Mouse (Mus musculus) limb, embryonic 10.5 days (tissue): ENCODE results near the gene Baz2b. TPM values are rescaled to one million over a fixed set of nuclear protein-coding genes. Genes with fewer than 3 reads are reported as not detected.

Source experiments
- DNase-seq: peaks from one replicate; pipeline ENCODE4 v3.0.0-alpha.2; 2017; ENCODE audit warnings: low spot score
- H3K27ac ChIP-seq: fragments of 300-500 bp; sonication (generic); 2 replicates; pipeline ENCODE4 v1.5.1; 2016; ENCODE audit warnings: mild to moderate bottlenecking
- H3K27me3 ChIP-seq: fragments of 300-500 bp; sonication (generic); 2 replicates; pipeline ENCODE4 v1.6.1; 2016; ENCODE audit warnings: low read depth, mild to moderate bottlenecking; ENCODE audit not compliant: poor library complexity, severe bottlenecking
- H3K36me3 ChIP-seq: fragments of 300-500 bp; sonication (generic); 2 replicates; pipeline ENCODE4 v1.6.1; 2016; ENCODE audit warnings: mild to moderate bottlenecking, moderate library complexity
- H3K4me1 ChIP-seq: fragments of 300-500 bp; sonication (generic); 2 replicates; pipeline ENCODE4 v1.6.1; 2016
- H3K4me3 ChIP-seq: fragments of 300-500 bp; sonication (generic); 2 replicates; pipeline ENCODE4 v1.5.1; 2016; ENCODE audit warnings: mild to moderate bottlenecking, moderate library complexity
- H3K9me3 ChIP-seq: fragments of 300-500 bp; sonication (generic); replicated peaks from 2 replicates; pipeline ENCODE4 v1.6.1; 2016; ENCODE audit warnings: mild to moderate bottlenecking
- WGBS: fragments of 180-500 bp; shearing (Covaris S2); methylation state at CpG from one replicate; pipeline ENCODE4 v1.1.7; 2016; 5-methylcytosine and 5-hydroxymethylcytosine counted together
- polyA plus RNA-seq: library from polyadenylated mRNA; unstranded; fragments of >200 nt; fragmentation: Nextera tagmentation; extraction: Ambion mirVana; gene quantifications from 2 replicates; pipeline ENCODE4 v1.2.1, GENCODE M21; 2016

Baz2b gene
- polyA plus RNA-seq, 1 experiment from 2014 or later, result 58.8 TPM

DNA sequence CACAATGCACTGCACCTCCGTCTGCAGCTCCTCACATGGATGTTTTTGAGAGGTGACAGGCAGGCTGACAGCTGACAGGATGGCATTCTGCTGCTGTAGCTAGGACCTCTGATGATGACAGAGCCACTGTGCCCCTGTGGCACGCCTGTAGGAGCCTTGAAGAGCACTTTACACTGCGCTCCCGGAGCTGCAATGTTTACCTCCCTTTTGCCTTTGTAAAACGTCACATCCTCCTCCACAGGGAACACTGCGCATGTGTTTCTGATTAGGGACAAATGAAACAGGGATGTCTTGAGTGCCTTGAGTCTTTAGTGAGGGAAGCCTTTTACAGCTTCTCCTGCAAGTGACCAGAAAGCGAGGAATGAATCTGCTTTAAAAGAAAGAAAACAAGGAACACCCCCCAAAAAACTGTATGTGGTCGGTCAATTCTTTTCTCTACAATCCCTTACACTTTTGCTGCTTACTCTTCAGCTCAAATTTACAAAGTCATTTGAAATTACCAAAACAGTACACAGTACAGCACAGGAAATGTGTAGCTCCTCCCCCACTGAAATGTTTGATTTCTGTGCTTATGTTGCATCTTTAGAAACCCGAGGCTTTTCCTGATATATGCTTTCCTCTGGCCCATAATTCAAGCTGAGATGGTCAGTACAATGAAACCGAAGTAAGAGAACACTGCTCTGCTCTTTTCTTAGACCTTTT lies 217.0 kb downstream of the Baz2b start:
- DNase-seq, result peak; percentile 71
- H3K9me3 ChIP-seq, result no peaks in the 10 kb centered on the region
- peak overlapping the region; percentile 85 for H3K27ac ChIP-seq
- 25% methylated on average over 10 of the region's 10 CpGs for WGBS
- no peaks in the 10 kb centered on the region for H3K36me3 ChIP-seq
- peak overlapping the region; percentile 38 for H3K4me3 ChIP-seq
- H3K27me3 ChIP-seq, result no peaks in the 10 kb centered on the region
- peaks cover 40% of the 10 kb centered on the region for H3K4me1 ChIP-seq

DNA sequence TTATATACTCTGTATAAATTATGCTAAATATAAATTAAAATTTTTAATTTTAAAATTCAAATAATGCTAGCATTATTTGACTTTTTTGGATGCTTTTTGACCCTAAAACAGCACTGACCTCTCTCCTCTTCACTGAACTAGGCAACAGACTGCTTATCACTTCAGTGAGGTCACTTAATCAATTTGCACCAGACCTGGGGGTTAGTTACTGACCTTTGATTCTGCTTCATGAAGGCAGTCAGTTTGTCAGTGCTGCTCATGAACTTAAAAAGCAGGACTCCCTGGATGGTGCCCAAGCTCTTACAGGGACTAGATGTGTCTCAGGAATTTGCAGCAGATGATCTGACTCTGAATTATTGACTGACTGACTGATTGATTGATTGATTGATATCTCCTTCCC lies 217.9 kb downstream of the Baz2b start:
- DNase-seq, result no peak
- Histone ChIP-seq H3K4me1 (peaks cover 49% of the 10 kb centered on the region), H3K27ac (no peak overlapping the region; the same call in 1 of the 2 replicates), H3K9me3 (no peaks in the 10 kb centered on the region), H3K4me3 (no peak overlapping the region), H3K36me3 (no peaks in the 10 kb centered on the region), H3K27me3 (no peaks in the 10 kb centered on the region)

DNA sequence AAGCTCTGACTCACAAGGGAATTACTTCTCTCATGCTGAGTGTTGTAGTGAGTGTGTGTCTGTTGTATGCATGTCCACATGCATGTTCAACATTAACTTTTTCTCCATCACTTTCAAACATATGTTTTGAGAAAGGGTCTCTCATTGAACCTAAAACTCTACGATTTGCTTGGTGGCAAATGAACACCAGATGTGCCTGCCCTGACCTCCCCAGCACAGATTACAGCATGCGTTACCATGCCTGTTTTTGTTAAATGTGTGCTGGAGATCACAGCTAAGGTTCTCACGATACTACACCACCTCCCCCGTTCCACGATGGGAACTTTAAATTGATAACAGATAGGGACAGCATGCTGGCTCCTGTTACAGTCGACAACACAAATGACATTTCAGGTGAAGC lies 222.1 kb downstream of the Baz2b start:
- Histone ChIP-seq H3K27ac (peak overlapping the region; percentile 48), H3K36me3 (peaks cover 6% of the 10 kb centered on the region), H3K9me3 (no peaks in the 10 kb centered on the region), H3K4me1 (peaks cover 38% of the 10 kb centered on the region), H3K27me3 (no peaks in the 10 kb centered on the region), H3K4me3 (no peak overlapping the region)
- 15% methylated on average over 6 of the region's 6 CpGs for WGBS
- peak; percentile 66 for DNase-seq

DNA sequence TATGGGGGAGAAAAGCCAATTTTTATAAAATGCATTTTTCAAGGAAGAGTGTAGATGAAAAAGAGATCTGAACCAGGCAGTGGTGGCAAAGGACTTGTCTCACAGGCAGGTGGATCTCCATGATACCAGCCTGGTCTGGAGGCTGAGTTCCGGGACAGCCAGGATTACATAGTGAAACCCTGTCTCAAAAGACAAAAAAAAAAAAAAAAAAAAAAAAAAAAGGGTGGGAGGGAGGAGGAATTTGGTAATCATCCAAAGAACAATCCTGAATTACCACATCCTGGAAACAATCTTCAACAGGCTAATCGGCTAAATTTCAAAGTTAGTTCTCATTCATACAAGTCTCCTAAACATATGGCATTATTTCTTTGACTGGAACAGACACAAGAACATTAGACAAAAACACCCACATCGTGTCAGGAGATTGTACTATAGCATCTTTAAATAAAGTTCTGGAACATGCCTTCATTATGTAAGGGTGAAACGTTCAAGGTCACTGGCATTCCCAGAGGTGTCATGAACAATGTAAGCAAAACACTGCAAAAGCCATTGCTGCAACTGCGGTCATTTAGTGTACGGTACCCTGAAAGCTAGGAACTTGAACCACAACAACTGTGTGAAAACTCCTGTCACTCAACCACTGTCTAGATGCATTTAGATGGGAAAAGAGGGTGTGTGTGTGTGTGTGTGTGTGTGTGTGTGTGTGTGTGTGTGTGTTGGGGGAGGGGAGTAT lies 230.0 kb downstream of the Baz2b start:
- Histone ChIP-seq H3K4me1 (peaks cover 6% of the 10 kb centered on the region; the same call in 1 of the 2 replicates), H3K9me3 (no peaks in the 10 kb centered on the region), H3K36me3 (peaks cover 45% of the 10 kb centered on the region), H3K27me3 (no peaks in the 10 kb centered on the region), H3K27ac (no peak overlapping the region), H3K4me3 (no peak overlapping the region)
- WGBS, result 87% methylated on average over 6 of the region's 6 CpGs
- peak; percentile 27 for DNase-seq

DNA sequence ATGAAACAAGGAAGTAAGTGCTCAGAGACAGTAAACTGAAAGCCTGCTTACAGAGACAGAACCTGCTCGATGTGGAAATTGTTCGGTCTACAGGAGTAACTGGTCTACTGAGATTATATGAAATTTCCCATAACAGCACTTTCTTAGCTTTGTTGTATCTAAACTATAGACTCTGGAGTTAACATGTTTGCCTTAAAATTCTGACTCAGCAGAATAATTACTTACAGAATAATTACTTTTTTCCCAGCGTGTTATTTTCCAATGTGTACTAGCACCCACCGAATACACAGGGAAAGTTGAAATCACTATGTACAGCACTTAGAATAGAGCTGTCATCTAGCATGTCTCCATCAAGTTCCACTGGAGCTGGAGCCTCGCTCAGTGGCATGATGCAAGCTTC lies 233.0 kb downstream of the Baz2b start:
- Histone ChIP-seq H3K27me3 (no peaks in the 10 kb centered on the region), H3K27ac (no peak overlapping the region), H3K4me3 (no peak overlapping the region), H3K36me3 (peaks cover 42% of the 10 kb centered on the region), H3K9me3 (no peaks in the 10 kb centered on the region), H3K4me1 (peaks cover 6% of the 10 kb centered on the region; the same call in 1 of the 2 replicates)
- DNase-seq, result no peak
- 93% methylated on average over 5 of the region's 5 CpGs for WGBS

DNA sequence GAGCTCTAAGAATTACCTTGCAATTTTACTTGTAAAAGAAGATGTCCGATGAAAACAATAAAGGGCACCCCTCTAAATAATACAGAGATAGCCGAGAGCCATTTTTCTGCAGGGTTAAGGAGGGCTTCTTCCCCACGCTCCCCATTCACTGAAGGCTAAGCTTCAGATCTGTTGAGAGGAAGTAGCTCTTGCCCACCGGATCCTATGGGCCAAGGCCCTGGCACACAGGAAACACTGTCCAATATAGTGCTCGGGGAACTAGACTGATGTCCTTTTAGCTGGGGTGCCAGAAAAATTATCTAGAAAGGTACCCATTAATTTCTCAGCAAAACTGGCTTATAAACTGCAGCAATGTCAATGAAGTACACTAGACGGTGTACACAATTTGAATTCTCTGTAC lies 233.9 kb downstream of the Baz2b start:
- Histone ChIP-seq H3K4me3 (no peak overlapping the region), H3K4me1 (peaks cover 6% of the 10 kb centered on the region; the same call in 1 of the 2 replicates), H3K9me3 (no peaks in the 10 kb centered on the region), H3K27me3 (no peaks in the 10 kb centered on the region), H3K27ac (no peak overlapping the region), H3K36me3 (peaks cover 42% of the 10 kb centered on the region)
- no peak for DNase-seq
- 95% methylated on average over 6 of the region's 6 CpGs for WGBS

DNA sequence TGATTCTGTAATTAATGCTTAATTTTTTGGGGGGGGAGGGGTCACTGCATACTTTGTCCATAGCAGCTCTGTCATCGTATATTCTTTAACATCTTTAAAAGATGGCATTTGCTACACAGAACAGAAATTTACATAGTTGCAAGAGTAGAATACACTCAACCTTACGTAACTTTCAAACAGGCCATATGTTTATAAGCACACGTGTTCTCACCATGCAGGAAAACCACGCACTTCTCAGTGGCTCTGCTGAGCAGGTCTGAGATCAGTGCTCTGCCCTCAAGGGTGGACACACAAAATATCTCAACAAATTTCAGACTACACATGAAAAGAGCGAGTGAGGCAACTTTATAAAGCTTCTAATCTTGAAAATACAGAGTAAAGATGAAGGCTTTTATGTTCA lies 235.7 kb downstream of the Baz2b start:
- H3K27ac ChIP-seq, result no peak overlapping the region
- WGBS, result 94% methylated on average over 5 of the region's 5 CpGs
- H3K27me3 ChIP-seq, result no peaks in the 10 kb centered on the region
- DNase-seq, result no peak
- H3K9me3 ChIP-seq, result no peaks in the 10 kb centered on the region
- peaks cover 48% of the 10 kb centered on the region for H3K36me3 ChIP-seq
- H3K4me1 ChIP-seq, result no peaks in the 10 kb centered on the region
- H3K4me3 ChIP-seq, result no peak overlapping the region

DNA sequence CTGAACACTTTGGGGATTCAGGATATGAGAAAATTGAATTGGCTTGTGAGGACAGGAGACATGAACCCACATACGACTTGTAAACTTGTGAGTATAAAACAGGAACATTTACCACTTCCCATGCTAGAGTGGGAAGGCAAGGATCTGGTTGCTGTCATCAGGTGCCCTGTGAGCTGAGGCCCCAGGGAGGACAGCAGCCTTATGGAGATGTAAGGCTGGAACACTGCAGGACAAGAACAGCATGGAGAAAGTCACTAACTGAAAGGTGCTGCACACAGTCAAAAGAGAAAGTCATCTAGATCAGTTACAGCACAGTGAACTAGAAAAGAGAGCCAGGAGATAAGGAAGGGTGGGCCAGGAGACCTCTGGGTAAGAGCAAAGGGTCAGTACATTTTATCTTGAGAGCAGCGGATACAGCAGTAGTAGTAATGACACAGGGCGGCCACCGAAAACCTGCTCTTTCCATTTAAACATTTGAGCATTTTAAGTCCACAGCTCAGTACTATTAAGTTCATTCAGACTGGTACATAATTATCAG lies 236.5 kb downstream of the Baz2b start:
- H3K4me3 ChIP-seq, result no peak overlapping the region
- 90% methylated on average over 4 of the region's 4 CpGs for WGBS
- no peak overlapping the region for H3K27ac ChIP-seq
- no peaks in the 10 kb centered on the region for H3K27me3 ChIP-seq
- DNase-seq, result no peak
- H3K4me1 ChIP-seq, result no peaks in the 10 kb centered on the region
- H3K36me3 ChIP-seq, result peaks cover 52% of the 10 kb centered on the region
- no peaks in the 10 kb centered on the region for H3K9me3 ChIP-seq

DNA sequence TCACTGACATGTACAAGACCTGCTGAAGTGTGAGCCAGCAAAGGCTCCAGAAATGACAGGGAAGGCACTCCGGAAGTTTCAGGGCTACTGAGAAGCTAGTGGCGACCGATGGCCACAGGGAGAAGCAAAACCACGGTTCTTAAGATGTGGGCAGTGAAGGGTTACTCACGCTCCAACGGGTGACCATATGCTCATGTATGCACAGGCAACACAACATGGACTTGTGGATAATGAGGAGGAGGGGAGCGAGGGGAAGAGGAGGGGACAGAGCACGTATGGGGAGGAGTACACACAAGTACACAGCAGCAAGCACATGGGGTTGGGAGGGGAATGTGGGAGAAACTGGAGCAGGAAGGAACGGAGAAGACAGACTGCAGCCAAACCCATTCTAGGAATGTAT lies 239.1 kb downstream of the Baz2b start:
- 89% methylated on average over 9 of the region's 9 CpGs for whole genome bisulfite sequencing
- Histone ChIP-seq H3K4me3 (no peak overlapping the region), H3K27ac (no peak overlapping the region), H3K36me3 (peaks cover 43% of the 10 kb centered on the region), H3K4me1 (peaks cover 9% of the 10 kb centered on the region), H3K9me3 (no peaks in the 10 kb centered on the region), H3K27me3 (no peaks in the 10 kb centered on the region)
- DNase-seq, result peak; percentile 26

DNA sequence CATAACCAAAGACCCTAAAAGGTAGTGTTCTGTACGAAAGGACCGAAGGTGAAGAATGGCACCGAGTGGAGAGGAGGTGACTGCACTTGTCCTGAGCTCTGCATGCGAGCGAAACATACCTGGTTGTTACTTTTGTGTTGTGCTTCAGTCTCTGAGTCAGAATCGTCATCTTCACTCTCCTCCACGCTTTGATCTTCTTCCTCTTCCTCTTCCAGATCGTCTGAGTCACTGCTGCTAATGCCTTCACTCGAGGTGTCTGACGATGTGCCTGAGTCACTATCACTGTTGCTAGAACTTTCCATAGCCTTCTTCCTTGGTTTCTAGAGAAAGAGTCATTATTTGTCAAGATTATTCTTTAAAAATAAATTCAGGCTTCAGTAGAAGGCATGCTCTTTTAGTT lies 240.5 kb downstream of the Baz2b start:
- H3K4me3 ChIP-seq, result no peak overlapping the region
- no peak overlapping the region for H3K27ac ChIP-seq
- peaks cover 9% of the 10 kb centered on the region for H3K4me1 ChIP-seq
- peaks cover 36% of the 10 kb centered on the region for H3K36me3 ChIP-seq
- H3K27me3 ChIP-seq, result no peaks in the 10 kb centered on the region
- no peaks in the 10 kb centered on the region for H3K9me3 ChIP-seq
- whole genome bisulfite sequencing, result 87% methylated on average over 10 of the region's 10 CpGs
- no peak for DNase-seq

DNA sequence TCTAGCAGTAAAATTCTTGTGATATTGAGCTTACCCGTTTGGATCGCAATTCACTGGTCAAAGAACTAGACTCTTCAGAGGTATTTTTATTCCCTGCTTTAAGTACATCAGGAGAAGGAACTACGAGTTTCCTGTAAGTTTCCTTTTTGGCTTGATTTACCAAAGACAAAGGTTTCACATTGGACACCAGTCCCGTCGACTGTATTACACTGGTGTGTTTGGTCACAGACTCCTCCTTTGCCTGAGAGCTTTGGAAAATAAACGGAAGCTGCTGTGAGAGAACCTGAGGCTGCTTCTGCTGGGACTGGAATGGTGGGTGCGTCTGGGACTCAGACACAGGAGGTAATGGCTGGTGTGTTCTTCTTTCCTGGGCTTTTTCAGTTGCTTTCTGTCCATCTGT lies 241.0 kb downstream of the Baz2b start:
- no peak for DNase-seq
- Histone ChIP-seq H3K36me3 (peaks cover 36% of the 10 kb centered on the region), H3K4me3 (no peak overlapping the region), H3K9me3 (no peaks in the 10 kb centered on the region), H3K4me1 (peaks cover 9% of the 10 kb centered on the region), H3K27me3 (no peaks in the 10 kb centered on the region), H3K27ac (no peak overlapping the region)
- 92% methylated on average over 7 of the region's 7 CpGs for WGBS

DNA sequence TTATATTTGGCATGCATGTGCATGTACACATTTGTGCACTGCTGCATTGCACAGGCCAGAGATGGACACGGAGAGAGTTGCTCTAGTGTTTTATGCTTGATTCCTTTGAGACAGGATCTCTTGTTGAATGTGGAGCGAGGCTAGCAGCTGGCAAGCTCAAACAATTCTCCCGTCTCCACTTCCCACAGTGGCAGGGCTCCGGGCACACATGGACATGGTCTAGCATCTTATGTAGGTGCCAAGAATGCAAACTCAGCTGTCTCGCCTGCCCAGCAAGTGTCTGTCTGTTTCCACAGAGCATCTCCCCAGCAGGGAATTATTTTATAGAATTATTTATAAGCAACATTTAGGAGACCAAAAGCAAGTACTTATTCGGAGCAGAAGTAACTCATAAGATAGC lies 243.2 kb downstream of the Baz2b start:
- Histone ChIP-seq H3K4me3 (no peak overlapping the region), H3K27ac (no peak overlapping the region), H3K36me3 (peaks cover 53% of the 10 kb centered on the region), H3K4me1 (peaks cover 9% of the 10 kb centered on the region), H3K9me3 (no peaks in the 10 kb centered on the region), H3K27me3 (no peaks in the 10 kb centered on the region)
- no peak for DNase-seq
- 92% methylated on average over 6 of the region's 6 CpGs for WGBS

DNA sequence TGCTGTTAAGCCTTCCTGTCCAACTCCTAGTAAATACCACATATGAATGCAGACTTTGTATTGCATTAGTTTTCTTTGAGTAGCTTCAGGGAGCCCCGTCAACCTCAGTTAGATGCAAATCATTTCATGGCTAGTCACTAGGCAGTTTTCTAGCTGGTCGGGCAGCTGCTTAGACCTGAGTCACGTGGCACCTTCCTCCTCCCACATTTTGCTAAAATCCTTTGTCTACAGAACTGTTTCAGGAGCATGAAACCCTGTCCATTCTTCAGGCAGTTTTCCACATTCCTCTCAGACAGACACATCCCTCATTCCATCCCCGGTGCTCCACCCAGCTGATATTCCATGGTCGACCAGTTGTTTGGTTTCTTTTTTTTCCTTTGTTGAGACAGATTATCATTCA lies 246.6 kb downstream of the Baz2b start:
- Histone ChIP-seq H3K4me1 (peaks cover 9% of the 10 kb centered on the region), H3K27me3 (no peaks in the 10 kb centered on the region), H3K9me3 (no peaks in the 10 kb centered on the region), H3K36me3 (peaks cover 62% of the 10 kb centered on the region), H3K4me3 (no peak overlapping the region), H3K27ac (no peak overlapping the region)
- no peak for DNase-seq
- WGBS, result 86% methylated on average over 5 of the region's 5 CpGs
